9 mouse cellular contexts compared by ENCODE assay signal in genomic region chr15:10177083-10177482, GRCm38 (mm10). TPM values are rescaled to one million over a fixed set of nuclear protein-coding genes. Genes with fewer than 3 reads are reported as not detected.
DNase-seq lines count a peak whose midpoint lies in the region; ATAC-seq lines count a peak whose summit lies in the region.
"Had no signal": no experiment of that assay in that cellular context is flagged by ENCODE, and none has a peak within 500 bp of the region (broad histone marks: within the 10 kb centered on the region; RNA-seq: fewer than 3 reads in every experiment).

Gene Prlr (plus strand): TSS chr15:10177238.

- 1% methylated on average over 9 of the region's 9 CpGs for WGBS in heart, embryonic 13.5 days
- whole genome bisulfite sequencing in hindbrain, embryonic 10.5 days = 5% methylated on average over 9 of the region's 9 CpGs
- 8% methylated on average over 9 of the region's 9 CpGs for WGBS in midbrain, embryonic 13.5 days

- H3K9me3 ChIP-seq in heart, embryonic 13.5 days = no peaks in the 10 kb centered on the region
- no peaks in the 10 kb centered on the region for H3K9me3 ChIP-seq in hindbrain, embryonic 10.5 days
- no peaks in the 10 kb centered on the region for H3K9me3 ChIP-seq in midbrain, embryonic 13.5 days

- DNase-seq in heart, postnatal 36 days = no peak
- DNase-seq in adrenal gland, postnatal 36 days = peak in 1 of 2 experiments; percentile 11
- DNase-seq in hindbrain, embryonic 10.5 days (ENCODE audit: low spot score) = no peak
- DNase-seq in c-Kit-positive CD71-positive TER-119-positive erythroid progenitor cells, embryonic 14.5 days (ENCODE audit: low spot score) = no peak
- no peak for DNase-seq in gastrocnemius, postnatal 4 days (ENCODE audit: low spot score in 2 of 2)
- DNase-seq in spleen, postnatal 36 days (ENCODE audit: low spot score in 2 of 2) = no peak

- intact Hi-C loops in heart, postnatal 36 days (cut with DNase I) = no loop called here

- no peak for ATAC-seq in heart, embryonic 13.5 days (ENCODE audit: extremely low read depth, insufficient number of reproducible peaks, low FRiP score, low TSS enrichment)
- 0 out of 2 replicates have a peak, but pooled peaks have one; percentile 35 for ATAC-seq in midbrain, embryonic 13.5 days

- peak within 1 kb of the TSS; percentile 78 for H3K9ac ChIP-seq in heart, embryonic 13.5 days
- H3K9ac ChIP-seq in midbrain, embryonic 13.5 days (replicated peaks) = peak within 1 kb of the TSS; percentile 51; the same call in 1 of the 2 replicates

- H3K4me2 ChIP-seq in heart, embryonic 13.5 days = peak within 1 kb of the TSS; percentile 97
- H3K4me2 ChIP-seq in midbrain, embryonic 13.5 days (replicated peaks) = peak within 1 kb of the TSS; percentile 73

- no peak within 1 kb of the TSS for H3K27ac ChIP-seq in heart, embryonic 13.5 days (replicated peaks)
- H3K27ac ChIP-seq in hindbrain, embryonic 10.5 days = no peak within 1 kb of the TSS
- H3K27ac ChIP-seq in midbrain, embryonic 13.5 days = no peak within 1 kb of the TSS
- H3K27ac ChIP-seq: macrophage had no signal

- peaks cover 16% of the 10 kb centered on the region for H3K27me3 ChIP-seq in heart, embryonic 13.5 days (replicated peaks)
- H3K27me3 ChIP-seq in hindbrain, embryonic 10.5 days (ENCODE audit: insufficient read depth, poor library complexity, severe bottlenecking) = peaks cover 18% of the 10 kb centered on the region
- peaks cover 7% of the 10 kb centered on the region for H3K27me3 ChIP-seq in midbrain, embryonic 13.5 days

- H3K4me3 ChIP-seq in heart, embryonic 13.5 days = peak within 1 kb of the TSS; percentile 61
- peak within 1 kb of the TSS; percentile 53 for H3K4me3 ChIP-seq in hindbrain, embryonic 10.5 days
- peak within 1 kb of the TSS; percentile 42 for H3K4me3 ChIP-seq in midbrain, embryonic 13.5 days (replicated peaks)

- no peaks in the 10 kb centered on the region for H3K36me3 ChIP-seq in heart, embryonic 13.5 days
- no peaks in the 10 kb centered on the region for H3K36me3 ChIP-seq in hindbrain, embryonic 10.5 days
- no peaks in the 10 kb centered on the region for H3K36me3 ChIP-seq in midbrain, embryonic 13.5 days

- H3K4me1 ChIP-seq in heart, embryonic 13.5 days = peaks cover 8% of the 10 kb centered on the region; the same call in 1 of the 2 replicates
- H3K4me1 ChIP-seq in hindbrain, embryonic 10.5 days (replicated peaks) = peaks cover 14% of the 10 kb centered on the region
- peaks cover 12% of the 10 kb centered on the region for H3K4me1 ChIP-seq in midbrain, embryonic 13.5 days (replicated peaks)

RNA-seq across cellular contexts. Expression of gene Prlr, which starts in this region (rescaled TPM):
- polyA plus RNA-seq in heart, embryonic 13.5 days (2015; fragmentation: Nextera tagmentation; extraction: Ambion mirVana) = 1.2 and 1.5 TPM in 2 replicates
- total RNA-seq in heart, postnatal 36 days (2021) = 1 to 10 TPM; 2.6 to 3.2 TPM
- total RNA-seq in adrenal gland, postnatal 36 days (2021) = 100 to 1,000 TPM in 1 of 2 experiments, 10 to 100 TPM in 1; 99.0 to 257 TPM
- 0.25 and 0.29 TPM in 2 replicates for polyA plus RNA-seq in hindbrain, embryonic 10.5 days (2016; fragmentation: Nextera tagmentation; extraction: Ambion mirVana)
- 0.57 and 0.75 TPM in 2 replicates for polyA plus RNA-seq in midbrain, embryonic 13.5 days (2015; fragmentation: Nextera tagmentation; extraction: Ambion mirVana)
- total RNA-seq in gastrocnemius, postnatal 4 days (2021) = 1 to 10 TPM; 4.4 to 8.3 TPM
- polyA plus RNA-seq: macrophage had no signal

Comparison
In these comparisons a context has a peak if more than half of its experiments do, and no peak if none do; other contexts are left out.
1. RNA of gene Prlr (total RNA-seq): 99.0 to 257 TPM in adrenal gland, postnatal 36 days; 4.4 to 8.3 TPM in gastrocnemius, postnatal 4 days and 2.6 to 3.2 TPM in heart, postnatal 36 days; every median in the first group is over 10 times any median in the second.
2. Peak in ATAC-seq, H3K4me3 ChIP-seq, H3K9ac ChIP-seq and H3K4me2 ChIP-seq in midbrain, embryonic 13.5 days; RNA of the gene not detected or under 1 TPM.
3. Peak in every context shown above with its lines, with median percentiles within 50 percentile points of each other: H3K4me3 ChIP-seq.